Mouse (Mus musculus): ENCODE data around the gene Trem3. TPM values are rescaled to one million over a fixed set of nuclear protein-coding genes. Genes with fewer than 3 reads are reported as not detected.

The Trem3 gene
- polyA plus RNA-seq, 1 experiment from 2014 or later, result 0.21 TPM

DNA sequence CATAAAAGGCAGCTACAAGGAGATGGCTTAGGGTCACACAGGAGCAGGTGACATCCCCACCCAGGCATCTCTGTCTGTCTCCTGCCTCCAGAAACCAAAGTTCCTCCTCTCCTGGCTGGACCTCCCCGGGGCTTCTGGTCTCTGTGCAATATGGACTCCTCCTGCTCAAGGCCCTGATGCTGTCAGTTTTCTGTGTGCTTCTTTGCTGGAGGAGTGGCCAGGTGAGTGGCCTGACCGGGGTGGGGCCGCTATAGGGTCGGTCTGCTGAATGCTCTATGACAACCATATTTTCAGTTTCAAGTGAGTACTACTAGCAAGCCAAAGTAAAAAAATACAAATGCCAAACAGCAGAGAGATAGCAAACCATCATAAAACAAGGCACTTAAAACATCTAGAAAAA is 25.0 kb downstream of the Trem3 start:
- Histone ChIP-seq H3K36me3 (replicated peaks; ENCODE audit: control insufficient read depth, insufficient read depth, low read depth, low read length) (no peaks in the 10 kb centered on the region), H3K4me1 (ENCODE audit: control insufficient read depth, insufficient read depth, low read length) (no peaks in the 10 kb centered on the region), H3K27me3 (ENCODE audit: control insufficient read depth, insufficient read depth, low read length) (no peaks in the 10 kb centered on the region), H3K9me3 (replicated peaks; ENCODE audit: control insufficient read depth, low read length) (no peaks in the 10 kb centered on the region), H3K27ac (replicated peaks; ENCODE audit: low read depth, low read length) (no peak overlapping the region), H3K9ac (replicated peaks; ENCODE audit: low read length) (no peak overlapping the region), H3K4me2 (ENCODE audit: low read depth, low read length) (no peak overlapping the region), H3K4me3 (ENCODE audit: low read depth, low read length) (no peak overlapping the region)
- no peak for DNase-seq (ENCODE audit: low spot score)
- ATAC-seq (replicated peaks; ENCODE audit: insufficient number of reproducible peaks, low FRiP score, low TSS enrichment, low read depth), result no peak
- WGBS, result 89% methylated on average over 4 of the region's 4 CpGs

DNA sequence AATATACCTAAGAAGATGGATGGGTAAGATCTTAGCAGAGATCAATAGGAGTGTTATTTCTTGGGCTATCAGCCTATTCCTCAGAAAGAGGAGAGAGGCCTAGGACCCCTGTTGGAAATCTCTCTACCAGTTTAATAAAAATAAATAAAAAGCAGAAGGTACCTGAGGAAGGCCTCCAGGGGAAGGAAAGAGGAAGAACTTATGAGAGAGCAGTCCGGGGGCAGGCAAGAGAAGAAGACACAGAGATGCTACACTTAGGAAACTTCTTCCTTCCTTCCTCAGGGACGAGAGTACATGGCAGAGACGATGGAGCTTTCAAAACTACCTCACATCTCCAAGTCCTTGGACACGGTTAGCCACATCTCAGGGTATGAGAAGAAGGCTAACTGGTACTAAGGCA is 26.5 kb downstream of the Trem3 start:
- no peaks in the 10 kb centered on the region for H3K27me3 ChIP-seq (ENCODE audit: control insufficient read depth, insufficient read depth, low read length)
- WGBS, result 88% methylated on average over 3 of the region's 4 CpGs
- no peak for DNase-seq (ENCODE audit: low spot score)
- no peaks in the 10 kb centered on the region for H3K36me3 ChIP-seq (replicated peaks; ENCODE audit: control insufficient read depth, insufficient read depth, low read depth, low read length)
- no peaks in the 10 kb centered on the region for H3K9me3 ChIP-seq (replicated peaks; ENCODE audit: control insufficient read depth, low read length)
- no peak overlapping the region for H3K9ac ChIP-seq (replicated peaks; ENCODE audit: low read length)
- no peak overlapping the region for H3K4me2 ChIP-seq (ENCODE audit: low read depth, low read length)
- H3K4me3 ChIP-seq (ENCODE audit: low read depth, low read length), result no peak overlapping the region
- H3K27ac ChIP-seq (replicated peaks; ENCODE audit: low read depth, low read length), result no peak overlapping the region
- H3K4me1 ChIP-seq (ENCODE audit: control insufficient read depth, insufficient read depth, low read length), result no peaks in the 10 kb centered on the region
- ATAC-seq (replicated peaks; ENCODE audit: insufficient number of reproducible peaks, low FRiP score, low TSS enrichment, low read depth), result no peak

DNA sequence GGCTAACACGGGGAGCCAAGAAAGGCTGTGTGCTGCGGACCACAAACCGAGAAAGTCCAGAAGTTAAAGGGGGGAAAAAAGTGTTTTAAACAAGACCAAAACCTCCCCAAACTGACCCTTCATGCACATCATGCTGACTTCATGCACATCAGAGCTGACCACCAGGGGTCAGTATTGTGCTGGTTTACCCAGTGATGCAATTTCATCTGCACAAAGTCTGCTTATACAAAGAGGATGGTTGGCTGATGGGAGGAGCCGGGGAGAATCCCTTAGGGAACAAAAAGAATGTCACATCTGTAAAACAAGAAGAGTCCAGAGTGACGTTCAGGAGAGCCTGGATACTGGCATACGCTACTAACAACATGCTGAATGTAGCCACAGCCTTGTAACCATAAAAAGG is 27.3 kb downstream of the Trem3 start:
- ATAC-seq (replicated peaks; ENCODE audit: insufficient number of reproducible peaks, low FRiP score, low TSS enrichment, low read depth), result no peak
- no peak overlapping the region for H3K27ac ChIP-seq (replicated peaks; ENCODE audit: low read depth, low read length)

DNA sequence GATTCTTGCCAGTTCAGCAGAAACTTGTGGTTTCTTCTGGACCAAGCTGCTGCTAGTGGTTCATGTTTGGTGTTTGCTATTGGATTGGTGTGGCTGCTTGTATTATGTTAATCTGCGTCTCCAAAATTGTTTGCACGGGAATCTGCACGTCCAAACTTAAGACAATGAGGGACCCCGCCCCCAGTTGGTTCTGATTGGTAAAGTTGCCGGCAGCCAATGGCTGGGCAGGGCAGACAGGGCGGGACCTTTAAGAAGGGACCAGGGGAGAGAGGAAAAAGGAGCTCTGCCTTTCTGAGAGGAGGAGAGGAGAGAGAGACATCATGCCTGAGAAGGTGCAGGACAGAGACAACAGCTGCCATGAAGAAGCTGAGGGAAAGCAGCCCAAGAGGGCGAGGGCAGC is 28.2 kb downstream of the Trem3 start:
- Histone ChIP-seq H3K27me3 (ENCODE audit: control insufficient read depth, insufficient read depth, low read length) (no peaks in the 10 kb centered on the region), H3K4me1 (ENCODE audit: control insufficient read depth, insufficient read depth, low read length) (no peaks in the 10 kb centered on the region), H3K4me3 (ENCODE audit: low read depth, low read length) (no peak overlapping the region), H3K4me2 (ENCODE audit: low read depth, low read length) (no peak overlapping the region), H3K9me3 (replicated peaks; ENCODE audit: control insufficient read depth, low read length) (no peaks in the 10 kb centered on the region), H3K36me3 (replicated peaks; ENCODE audit: control insufficient read depth, insufficient read depth, low read depth, low read length) (no peaks in the 10 kb centered on the region), H3K27ac (replicated peaks; ENCODE audit: low read depth, low read length) (no peak overlapping the region), H3K9ac (replicated peaks; ENCODE audit: low read length) (no peak overlapping the region)
- no peak for ATAC-seq (replicated peaks; ENCODE audit: insufficient number of reproducible peaks, low FRiP score, low TSS enrichment, low read depth)
- 69% methylated on average over 7 of the region's 7 CpGs for WGBS
- DNase-seq (ENCODE audit: low spot score), result no peak

More for the DNA sequence above, 27.3 kb downstream of the Trem3 start:
- H3K9me3 ChIP-seq (replicated peaks; ENCODE audit: control insufficient read depth, low read length), result no peaks in the 10 kb centered on the region
- peak; percentile 90 for DNase-seq (ENCODE audit: low spot score)
- no peaks in the 10 kb centered on the region for H3K27me3 ChIP-seq (ENCODE audit: control insufficient read depth, insufficient read depth, low read length)
- H3K4me3 ChIP-seq (ENCODE audit: low read depth, low read length), result no peak overlapping the region
- no peaks in the 10 kb centered on the region for H3K4me1 ChIP-seq (ENCODE audit: control insufficient read depth, insufficient read depth, low read length)
- 29% methylated on average over 6 of the region's 6 CpGs for WGBS
- H3K4me2 ChIP-seq (ENCODE audit: low read depth, low read length), result no peak overlapping the region
- H3K9ac ChIP-seq (replicated peaks; ENCODE audit: low read length), result no peak overlapping the region
- no peaks in the 10 kb centered on the region for H3K36me3 ChIP-seq (replicated peaks; ENCODE audit: control insufficient read depth, insufficient read depth, low read depth, low read length)

DNA sequence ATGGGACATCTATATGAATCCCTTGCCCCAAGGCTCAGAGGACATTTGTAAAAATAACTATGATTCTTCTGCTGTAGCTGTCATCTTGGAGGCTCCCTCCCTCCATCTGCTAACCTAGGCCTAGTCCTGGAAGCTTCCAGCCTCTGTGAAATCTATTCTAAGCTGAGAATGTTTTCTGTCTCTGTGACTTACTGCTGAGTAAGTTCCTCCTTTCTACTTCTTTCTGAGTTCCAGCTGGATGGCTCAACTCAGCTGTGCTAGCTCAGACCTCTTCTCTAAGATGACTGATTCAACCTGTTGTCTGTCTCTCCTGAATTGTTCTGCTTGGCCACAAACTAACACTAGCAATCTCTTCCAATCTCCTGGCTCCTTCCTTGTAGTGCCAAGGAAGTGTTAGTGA is 30.8 kb downstream of the Trem3 start:
- H3K4me2 ChIP-seq (ENCODE audit: low read depth, low read length), result no peak overlapping the region
- H3K9ac ChIP-seq (replicated peaks; ENCODE audit: low read length), result no peak overlapping the region
- H3K9me3 ChIP-seq (replicated peaks; ENCODE audit: control insufficient read depth, low read length), result no peaks in the 10 kb centered on the region
- H3K27me3 ChIP-seq (ENCODE audit: control insufficient read depth, insufficient read depth, low read length), result no peaks in the 10 kb centered on the region
- no peak for ATAC-seq (replicated peaks; ENCODE audit: insufficient number of reproducible peaks, low FRiP score, low TSS enrichment, low read depth)
- H3K4me1 ChIP-seq (ENCODE audit: control insufficient read depth, insufficient read depth, low read length), result no peaks in the 10 kb centered on the region
- DNase-seq (ENCODE audit: low spot score), result no peak
- no peaks in the 10 kb centered on the region for H3K36me3 ChIP-seq (replicated peaks; ENCODE audit: control insufficient read depth, insufficient read depth, low read depth, low read length)
- no peak overlapping the region for H3K4me3 ChIP-seq (ENCODE audit: low read depth, low read length)
- no peak overlapping the region for H3K27ac ChIP-seq (replicated peaks; ENCODE audit: low read depth, low read length)

DNA sequence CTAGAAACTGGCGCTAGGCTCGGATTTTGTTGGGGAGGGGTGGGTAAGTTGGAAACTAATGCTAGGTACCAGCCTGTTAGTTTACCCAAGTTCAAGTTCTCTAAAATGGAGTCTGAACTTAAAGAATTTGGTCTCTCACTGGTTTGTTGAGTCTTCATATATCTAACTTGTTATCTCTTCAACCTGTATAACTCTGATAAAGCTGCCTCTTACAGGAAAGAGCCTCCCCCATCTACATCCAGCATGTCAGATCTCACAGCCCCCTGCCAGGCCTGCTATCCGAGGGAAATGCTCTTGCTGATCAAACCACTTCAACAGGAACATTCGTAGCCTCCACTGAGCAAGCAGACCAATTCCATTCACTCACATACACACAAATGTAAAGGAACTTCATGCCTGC is 31.4 kb downstream of the Trem3 start:
- no peak for ATAC-seq (replicated peaks; ENCODE audit: insufficient number of reproducible peaks, low FRiP score, low TSS enrichment, low read depth)

DNA sequence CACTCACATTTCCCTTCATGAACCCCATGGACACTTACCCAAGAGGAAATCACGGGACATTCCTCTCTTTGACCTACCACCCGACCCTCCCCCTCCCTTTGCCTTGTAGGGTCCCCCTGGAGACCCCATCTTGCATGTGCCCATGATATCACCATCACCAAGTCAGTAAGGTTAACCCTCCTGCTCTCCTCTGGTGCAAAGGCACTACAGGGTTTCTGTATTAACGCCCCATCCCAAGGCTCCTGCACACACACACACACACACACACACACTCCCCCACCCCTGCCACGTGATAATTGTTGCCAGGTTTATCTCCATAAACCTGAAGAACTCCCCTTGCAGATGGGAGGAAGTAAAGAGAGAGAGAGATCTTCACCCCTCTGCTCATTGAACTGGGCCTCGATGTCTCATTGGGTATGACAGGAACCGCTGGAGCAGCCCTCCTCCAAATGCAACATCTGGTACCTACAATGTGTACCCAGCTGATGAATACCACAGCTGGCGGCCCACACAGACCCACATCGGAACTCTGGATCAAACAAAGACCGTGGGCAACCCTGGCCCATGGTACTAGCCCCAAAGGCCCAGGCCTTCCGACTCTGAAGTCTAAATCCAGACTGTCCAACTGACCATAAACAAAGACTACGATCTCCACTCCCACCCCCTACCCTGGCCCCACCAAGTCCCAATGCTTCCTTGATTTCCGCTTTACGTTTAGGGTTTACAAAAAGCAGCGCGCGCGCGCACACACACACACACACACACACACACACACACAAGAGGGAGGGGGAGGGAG is 33.6 kb downstream of the Trem3 start:
- 24% methylated on average over 18 of the region's 18 CpGs for WGBS
- H3K4me1 ChIP-seq (ENCODE audit: control insufficient read depth, insufficient read depth, low read length), result no peaks in the 10 kb centered on the region
- no peaks in the 10 kb centered on the region for H3K27me3 ChIP-seq (ENCODE audit: control insufficient read depth, insufficient read depth, low read length)
- H3K27ac ChIP-seq (replicated peaks; ENCODE audit: low read depth, low read length), result no peak overlapping the region; the same call in 1 of the 2 replicates
- peak; percentile 34 for DNase-seq (ENCODE audit: low spot score)
- H3K9ac ChIP-seq (replicated peaks; ENCODE audit: low read length), result peak overlapping the region; percentile 61
- no peaks in the 10 kb centered on the region for H3K36me3 ChIP-seq (replicated peaks; ENCODE audit: control insufficient read depth, insufficient read depth, low read depth, low read length)
- H3K4me3 ChIP-seq (ENCODE audit: low read depth, low read length), result peak overlapping the region; percentile 24
- ATAC-seq (replicated peaks; ENCODE audit: insufficient number of reproducible peaks, low FRiP score, low TSS enrichment, low read depth), result peak; percentile 79
- H3K9me3 ChIP-seq (replicated peaks; ENCODE audit: control insufficient read depth, low read length), result no peaks in the 10 kb centered on the region
- H3K4me2 ChIP-seq (ENCODE audit: low read depth, low read length), result peak overlapping the region; percentile 44

More for the DNA sequence above, 31.4 kb downstream of the Trem3 start:
- Histone ChIP-seq H3K4me3 (ENCODE audit: low read depth, low read length) (no peak overlapping the region), H3K27ac (replicated peaks; ENCODE audit: low read depth, low read length) (no peak overlapping the region), H3K4me2 (ENCODE audit: low read depth, low read length) (no peak overlapping the region), H3K9me3 (replicated peaks; ENCODE audit: control insufficient read depth, low read length) (no peaks in the 10 kb centered on the region), H3K9ac (replicated peaks; ENCODE audit: low read length) (no peak overlapping the region), H3K27me3 (ENCODE audit: control insufficient read depth, insufficient read depth, low read length) (no peaks in the 10 kb centered on the region), H3K36me3 (replicated peaks; ENCODE audit: control insufficient read depth, insufficient read depth, low read depth, low read length) (no peaks in the 10 kb centered on the region), H3K4me1 (ENCODE audit: control insufficient read depth, insufficient read depth, low read length) (no peaks in the 10 kb centered on the region)
- no peak for DNase-seq (ENCODE audit: low spot score)
- 83% methylated on average over 4 of the region's 4 CpGs for WGBS

DNA sequence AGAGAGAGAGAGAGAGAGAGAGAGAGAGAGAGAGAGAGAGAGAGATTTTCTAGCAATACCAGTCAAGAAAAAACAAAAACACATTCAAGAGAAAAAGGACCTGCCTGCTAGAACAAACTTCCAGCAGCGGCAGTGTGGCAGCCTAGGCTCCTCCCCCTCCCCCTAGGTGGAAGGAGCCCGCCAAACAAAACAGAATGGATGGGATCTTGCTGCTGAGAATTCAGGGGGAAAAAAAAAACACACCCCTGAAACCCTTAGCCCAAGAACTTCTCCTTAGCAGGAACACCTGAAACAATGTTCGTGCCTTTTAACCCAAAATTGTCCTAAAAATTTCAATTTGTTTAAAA is 34.1 kb downstream of the Trem3 start:
- Histone ChIP-seq H3K9ac (replicated peaks; ENCODE audit: low read length) (peak overlapping the region; percentile 61), H3K36me3 (replicated peaks; ENCODE audit: control insufficient read depth, insufficient read depth, low read depth, low read length) (no peaks in the 10 kb centered on the region), H3K9me3 (replicated peaks; ENCODE audit: control insufficient read depth, low read length) (no peaks in the 10 kb centered on the region), H3K4me1 (ENCODE audit: control insufficient read depth, insufficient read depth, low read length) (no peaks in the 10 kb centered on the region), H3K27me3 (ENCODE audit: control insufficient read depth, insufficient read depth, low read length) (no peaks in the 10 kb centered on the region), H3K4me2 (ENCODE audit: low read depth, low read length) (peak overlapping the region; percentile 44), H3K4me3 (ENCODE audit: low read depth, low read length) (peak overlapping the region; percentile 24), H3K27ac (replicated peaks; ENCODE audit: low read depth, low read length) (no peak overlapping the region; the same call in 1 of the 2 replicates)
- WGBS, result 8% methylated on average over 3 of the region's 3 CpGs
- ATAC-seq (replicated peaks; ENCODE audit: insufficient number of reproducible peaks, low FRiP score, low TSS enrichment, low read depth) (no peak), DNase-seq (ENCODE audit: low spot score) (peak; percentile 79)

Data from embryonic facial prominence, embryonic 11.5 days (tissue).